Mouse (Mus musculus): ENCODE results near the gene Sry. TPM values are rescaled to one million over a fixed set of nuclear protein-coding genes. Genes with fewer than 3 reads are reported as not detected.

Gene Sry
- polyA plus RNA-seq (2012; rRNA removed): not detected in 2 replicates

DNA sequence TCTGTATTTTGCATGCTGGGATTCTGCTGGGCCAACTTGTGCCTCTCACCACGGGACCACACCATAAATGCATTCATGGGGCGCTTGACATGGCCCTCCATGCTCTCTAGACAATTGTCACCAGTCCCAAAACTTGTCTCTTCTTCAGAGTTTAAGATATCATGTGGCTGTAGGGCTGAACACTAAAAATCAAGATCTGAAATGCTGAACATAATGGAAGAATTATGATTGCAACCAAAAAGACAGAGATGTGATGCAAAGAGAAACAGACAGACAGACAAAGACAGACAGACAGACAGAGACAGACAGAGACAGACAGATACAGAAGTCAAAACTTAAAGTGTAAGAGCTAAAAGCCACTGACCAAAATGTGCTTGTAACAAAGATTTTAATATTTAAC, at the start of gene Sry:
Gene Sry (minus strand): TSS at position 101 of the 400 bp plus-strand sequence.
- Histone ChIP-seq H3K27ac (ENCODE audit: insufficient read depth, low read length) (no peak within 1 kb of the TSS), H3K4me1 (ENCODE audit: control insufficient read depth, insufficient read depth, low read length) (no peaks in the 10 kb centered on the region), H3K4me3 (replicated peaks; ENCODE audit: insufficient read depth, low read depth, low read length) (no peak within 1 kb of the TSS), H3K27me3 (ENCODE audit: control insufficient read depth, insufficient read depth, low read length) (no peaks in the 10 kb centered on the region)
- WGBS: 36% methylated on average over 2 of the region's 2 CpGs
- TF ChIP-seq CTCF (IDR thresholded peaks at IDR 0.05; ENCODE audit: borderline replicate concordance, insufficient read depth, low read depth, low read length) (no peak), POLR2A (IDR thresholded peaks at IDR 0.05; ENCODE audit: borderline replicate concordance, insufficient read depth, low read length) (no peak)
- DNase-seq: no peak

Other genes with a start within 250 kb of the Sry start
- gene H2al2c, start 64.6 kb downstream of the Sry start, polyA plus RNA-seq (2012; rRNA removed): not detected in 2 replicates
- not detected in 2 replicates for gene H2al2b, start 57.0 kb upstream of the Sry start, polyA plus RNA-seq (2012; rRNA removed)
- not detected in 2 replicates for gene Gm4064, start 132.5 kb upstream of the Sry start, polyA plus RNA-seq (2012; rRNA removed)
- gene Rbmy, start 167.0 kb upstream of the Sry start, polyA plus RNA-seq (2012; rRNA removed): not detected in 2 replicates
- not detected in 2 replicates for gene Gm10256, start 167.0 kb upstream of the Sry start, polyA plus RNA-seq (2012; rRNA removed)
- gene Gm10352, start 237.3 kb upstream of the Sry start, polyA plus RNA-seq (2012; rRNA removed): not detected in 2 replicates

Measured in cerebellum, adult 2 months (tissue).